Mouse (Mus musculus) lung, embryonic 14.5 days (tissue): Measurements from ENCODE around the gene Btg3. TPM values are rescaled to one million over a fixed set of nuclear protein-coding genes. Genes with fewer than 3 reads are reported as not detected.

Experiments used
- ATAC-seq: fragments of 200-750 bp; cut with Nextera tagmentation; 2 replicates; pipeline ENCODE4 v1.8.0; 2017; ENCODE audit warnings: mild to moderate bottlenecking, moderate TSS enrichment, moderate library complexity; ENCODE audit not compliant: insufficient read depth
- DNase-seq: peaks from one replicate; pipeline ENCODE4 v3.0.0-alpha.2; 2015
- H3K27ac ChIP-seq: fragments of 300-500 bp; sonication (generic); 2 replicates; pipeline ENCODE4 v1.5.1; 2014; ENCODE audit warnings: low read depth, mild to moderate bottlenecking, moderate library complexity
- H3K27me3 ChIP-seq: fragments of 300-500 bp; sonication (generic); 2 replicates; pipeline ENCODE4 v1.6.1; 2014; ENCODE audit warnings: low read length, control low read depth; ENCODE audit not compliant: insufficient read depth
- H3K36me3 ChIP-seq: fragments of 300-500 bp; sonication (generic); 2 replicates; pipeline ENCODE4 v1.6.1; 2014; ENCODE audit warnings: control low read depth; ENCODE audit not compliant: insufficient read depth
- H3K4me1 ChIP-seq: fragments of 300-500 bp; sonication (generic); 2 replicates; pipeline ENCODE4 v1.6.1; 2014; ENCODE audit warnings: antibody characterized with exemption, control low read depth; ENCODE audit not compliant: insufficient read depth
- H3K4me2 ChIP-seq: fragments of 300-500 bp; sonication (generic); 2 replicates; pipeline ENCODE4 v1.6.1; 2014; ENCODE audit warnings: mild to moderate bottlenecking
- H3K4me3 ChIP-seq: fragments of 300-500 bp; sonication (generic); 2 replicates; pipeline ENCODE4 v1.5.1; 2014; ENCODE audit warnings: low read depth, low read length
- H3K9ac ChIP-seq: fragments of 300-500 bp; sonication (generic); 2 replicates; pipeline ENCODE4 v1.6.1; 2014
- H3K9me3 ChIP-seq: fragments of 300-500 bp; sonication (generic); 2 replicates; pipeline ENCODE4 v1.6.1; 2016; ENCODE audit warnings: low read depth, low read length, control low read depth
- CTCF ChIP-seq: IDR thresholded peaks from 2 replicates; pipeline ENCODE4 v1.5.1; 2016; ENCODE audit warnings: antibody characterized with exemption, low read depth
- WGBS: fragments of 180-500 bp; shearing (Covaris S2); extraction: QIAGEN DNeasy Blood & Tissue Kit; methylation state at CpG from one replicate; pipeline ENCODE4 v1.1.7; 2014; 5-methylcytosine and 5-hydroxymethylcytosine counted together
- polyA plus RNA-seq: library from polyadenylated mRNA; unstranded; fragments of >200 nt; fragmentation: Nextera tagmentation; extraction: Ambion mirVana; gene quantifications from 2 replicates; pipeline ENCODE4 v1.2.1, GENCODE M21; 2014

Btg3 gene
- polyA plus RNA-seq, 1 experiment from 2014 or later: 61.5 TPM

- Histone ChIP-seq H3K36me3 (peaks cover 12% of the 10 kb centered on the region; the same call in 1 of the 2 replicates), H3K9ac (no peak overlapping the region), H3K9me3 (no peaks in the 10 kb centered on the region), H3K27ac (peak overlapping the region; percentile 20; the same call in 1 of the 2 replicates), H3K4me2 (no peak overlapping the region), H3K4me3 (no peak overlapping the region), H3K27me3 (no peaks in the 10 kb centered on the region), H3K4me1 (no peaks in the 10 kb centered on the region)
- WGBS: 47% methylated on average over 13 of the region's 13 CpGs
- peak; percentile 28 for DNase-seq
- no peak for TF ChIP-seq CTCF
- ATAC-seq: peak; percentile 54; the same call in 1 of the 2 replicates
Observed at GRCm38 (mm10) chr16:78347328-78347926, 29.6 kb downstream of the Btg3 start.

GRCm38 (mm10) chr16:78346662-78347327 is 30.2 kb downstream of the Btg3 start:
- DNase-seq (peak; percentile 51), ATAC-seq (no peak)
- Histone ChIP-seq H3K4me2 (no peak overlapping the region), H3K9me3 (no peaks in the 10 kb centered on the region), H3K4me3 (no peak overlapping the region), H3K27ac (no peak overlapping the region), H3K27me3 (no peaks in the 10 kb centered on the region), H3K4me1 (no peaks in the 10 kb centered on the region), H3K36me3 (peaks cover 12% of the 10 kb centered on the region; the same call in 1 of the 2 replicates), H3K9ac (no peak overlapping the region)
- TF ChIP-seq CTCF: peak; percentile 37
- 67% methylated on average over 2 of the region's 2 CpGs for WGBS

- Histone ChIP-seq H3K4me2 (no peak overlapping the region), H3K9ac (no peak overlapping the region), H3K9me3 (no peaks in the 10 kb centered on the region), H3K4me3 (no peak overlapping the region), H3K36me3 (no peaks in the 10 kb centered on the region), H3K27ac (peak overlapping the region; percentile 21), H3K4me1 (no peaks in the 10 kb centered on the region), H3K27me3 (no peaks in the 10 kb centered on the region)
- TF ChIP-seq CTCF: no peak
- DNase-seq (peak; percentile 67), ATAC-seq (peak; percentile 44; the same call in 1 of the 2 replicates)
- WGBS: 49% methylated on average over 6 of the region's 6 CpGs
Observed at GRCm38 (mm10) chr16:78343792-78344191, 33.2 kb downstream of the Btg3 start.

- Histone ChIP-seq H3K27me3 (no peaks in the 10 kb centered on the region), H3K36me3 (no peaks in the 10 kb centered on the region), H3K4me2 (no peak overlapping the region), H3K27ac (no peak overlapping the region), H3K9ac (no peak overlapping the region), H3K4me1 (no peaks in the 10 kb centered on the region), H3K4me3 (no peak overlapping the region), H3K9me3 (no peaks in the 10 kb centered on the region)
- WGBS: 91% methylated on average over 5 of the region's 5 CpGs
- ATAC-seq: no peak
- DNase-seq: no peak
- no peak for TF ChIP-seq CTCF
Observed at GRCm38 (mm10) chr16:78342767-78343166, 34.2 kb downstream of the Btg3 start.

DNA sequence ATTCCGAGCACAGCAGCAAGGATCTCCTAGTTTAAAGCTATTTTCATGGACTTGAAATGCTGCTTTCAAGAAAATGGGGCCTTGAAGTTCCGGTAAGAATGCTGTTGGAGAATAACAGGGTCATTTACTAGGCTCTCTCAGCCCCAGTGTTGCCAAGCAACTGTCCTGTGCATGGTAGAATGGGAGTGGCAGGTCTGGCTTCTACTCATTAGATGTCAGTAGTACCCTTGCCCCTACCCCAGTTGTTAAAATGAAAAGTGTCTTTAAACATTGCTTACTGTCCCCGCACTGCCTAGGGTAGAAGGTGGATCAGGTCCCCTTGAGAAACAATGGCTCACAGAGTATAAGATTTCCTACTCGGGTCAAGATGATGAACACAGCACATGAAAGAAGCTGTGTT is 35.6 kb downstream of the Btg3 start:
- Histone ChIP-seq H3K4me3 (no peak overlapping the region), H3K36me3 (no peaks in the 10 kb centered on the region), H3K9ac (no peak overlapping the region), H3K9me3 (no peaks in the 10 kb centered on the region), H3K27me3 (no peaks in the 10 kb centered on the region), H3K4me2 (no peak overlapping the region), H3K27ac (no peak overlapping the region), H3K4me1 (no peaks in the 10 kb centered on the region)
- 82% methylated on average over 4 of the region's 4 CpGs for WGBS
- DNase-seq (no peak), ATAC-seq (no peak)
- TF ChIP-seq CTCF: no peak

DNA sequence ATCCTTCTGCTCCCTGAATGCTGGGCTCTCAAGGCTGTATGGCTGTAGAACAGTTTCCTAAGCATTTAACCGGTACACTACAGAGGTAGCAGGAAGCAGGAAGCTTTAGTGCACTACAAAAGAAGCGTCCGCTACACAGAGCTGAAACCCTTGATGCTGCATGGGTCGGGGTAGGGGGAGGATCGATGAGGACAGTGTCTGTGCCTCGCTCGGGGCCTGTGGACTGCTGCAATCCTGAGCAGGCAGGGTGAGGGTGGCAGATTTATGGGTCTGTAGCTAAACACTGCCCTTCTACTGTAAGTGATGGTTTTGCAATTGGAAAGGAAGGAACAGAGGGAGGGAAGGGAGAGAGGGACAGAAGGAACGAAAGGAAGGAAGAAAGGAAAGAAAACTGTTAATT is 39.8 kb downstream of the Btg3 start:
- Histone ChIP-seq H3K9ac (no peak overlapping the region), H3K27me3 (no peaks in the 10 kb centered on the region), H3K4me2 (no peak overlapping the region), H3K4me1 (no peaks in the 10 kb centered on the region), H3K36me3 (peaks cover 14% of the 10 kb centered on the region; the same call in 1 of the 2 replicates), H3K4me3 (no peak overlapping the region), H3K27ac (no peak overlapping the region), H3K9me3 (no peaks in the 10 kb centered on the region)
- DNase-seq: no peak
- 0 out of 2 replicates have a peak, but pooled peaks have one; percentile 17 for ATAC-seq
- WGBS: 54% methylated on average over 8 of the region's 8 CpGs
- no peak for TF ChIP-seq CTCF

DNA sequence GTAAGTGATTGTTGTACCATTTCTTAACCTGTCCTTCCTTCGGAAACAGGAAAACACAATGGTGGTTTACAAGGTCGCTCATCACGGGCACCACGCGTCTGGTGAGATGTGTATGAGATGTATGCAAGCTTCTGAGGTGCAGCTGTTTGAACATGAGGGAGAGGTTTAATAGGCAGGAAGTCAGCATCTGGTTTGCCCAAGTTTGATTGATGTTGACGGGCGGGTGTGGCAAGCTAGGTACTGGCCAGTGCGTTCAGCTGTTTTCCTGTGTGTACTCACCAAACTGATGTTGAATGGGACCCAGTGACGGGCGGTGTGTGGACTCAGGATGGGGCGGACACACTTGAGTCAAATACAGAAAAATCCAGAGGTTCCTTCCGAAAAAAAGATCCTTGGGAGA is 49.0 kb downstream of the Btg3 start:
- ATAC-seq: no peak
- Histone ChIP-seq H3K4me2 (no peak overlapping the region), H3K4me1 (no peaks in the 10 kb centered on the region)

More for the DNA sequence above, 49.0 kb downstream of the Btg3 start:
- Histone ChIP-seq H3K4me3 (no peak overlapping the region), H3K27ac (no peak overlapping the region), H3K27me3 (no peaks in the 10 kb centered on the region), H3K9me3 (no peaks in the 10 kb centered on the region), H3K36me3 (0 out of 2 replicates have a peak, but pooled peaks cover 9% of the 10 kb centered on the region), H3K9ac (no peak overlapping the region)
- 82% methylated on average over 12 of the region's 12 CpGs for WGBS
- no peak for DNase-seq
- TF ChIP-seq CTCF: no peak
